Mouse (Mus musculus) ES-E14 (cell line): ENCODE measurements around the gene Timm13. TPM values are rescaled to one million over a fixed set of nuclear protein-coding genes. Genes with fewer than 3 reads are reported as not detected.

ENCODE experiments used
- DNase-seq: peaks from one replicate; pipeline ENCODE4 v3.0.0-alpha.2; 2013; ENCODE audit warnings: low read depth, low spot score
- H3K27ac ChIP-seq: 2 replicates; pipeline ENCODE4 v1.5.1; 2012; ENCODE audit warnings: low read depth, mild to moderate bottlenecking, low read length, moderate library complexity, mixed read lengths; ENCODE audit not compliant: poor library complexity, insufficient read depth, severe bottlenecking
- H3K36me3 ChIP-seq: 2 replicates; pipeline ENCODE4 v1.6.1; 2012; ENCODE audit warnings: mild to moderate bottlenecking, low read length, moderate library complexity, mixed read lengths; ENCODE audit not compliant: control insufficient read depth, poor library complexity, insufficient read depth, severe bottlenecking
- H3K4me1 ChIP-seq, 2 experiments: fragments of 150-350 bp in 1 of 2; sonication (generic) in 1 of 2; 2 replicates each; pipeline ENCODE4 v1.6.1; 2012; ENCODE audit warnings: low read length in 2 of 2, mild to moderate bottlenecking in 1 of 2, mixed read lengths in 1 of 2; ENCODE audit not compliant: control insufficient read depth in 2 of 2, insufficient read depth in 2 of 2, poor library complexity in 1 of 2
- H3K4me3 ChIP-seq, 2 experiments: fragments of 150-350 bp in 1 of 2; sonication (generic) in 1 of 2; 2 replicates each; pipeline ENCODE4 v1.5.1; 2012; ENCODE audit warnings: low read length in 2 of 2, low read depth in 1 of 2, mild to moderate bottlenecking in 1 of 2, mixed read lengths in 1 of 2; ENCODE audit not compliant: insufficient read depth in 1 of 2, poor library complexity in 1 of 2, severe bottlenecking in 1 of 2
- H3K9ac ChIP-seq: 2 replicates; pipeline ENCODE4 v1.6.1; 2012; ENCODE audit warnings: low read depth, mild to moderate bottlenecking, low read length, mixed read lengths; ENCODE audit not compliant: poor library complexity, insufficient read depth, severe bottlenecking
- H3K9me3 ChIP-seq: fragments of 150-350 bp; sonication (generic); 2 replicates; pipeline ENCODE4 v1.6.1; 2012; ENCODE audit warnings: low read depth, mild to moderate bottlenecking, low read length; ENCODE audit not compliant: control insufficient read depth, insufficient read depth
- CHD2 ChIP-seq: IDR thresholded peaks from 2 replicates; pipeline ENCODE4 v1.6.1; 2014; ENCODE audit warnings: mild to moderate bottlenecking, low read depth, low read length, inconsistent platforms
- HCFC1 ChIP-seq: IDR thresholded peaks from 2 replicates; pipeline ENCODE4 v1.6.1; 2012; ENCODE audit warnings: low read length, inconsistent platforms, borderline replicate concordance; ENCODE audit not compliant: insufficient read depth
- MAFK ChIP-seq: IDR thresholded peaks from 2 replicates; pipeline ENCODE4 v1.6.1; 2014; ENCODE audit warnings: mild to moderate bottlenecking, low read depth, low read length, inconsistent platforms; ENCODE audit not compliant: insufficient read depth
- ZC3H11A ChIP-seq: IDR thresholded peaks from 2 replicates; pipeline ENCODE4 v1.6.1; 2012; ENCODE audit warnings: low read depth, mild to moderate bottlenecking, inconsistent platforms, low read length, borderline replicate concordance
- ZNF384 ChIP-seq: IDR thresholded peaks from 2 replicates; pipeline ENCODE4 v1.6.1; 2012; ENCODE audit warnings: low read depth, low read length, inconsistent platforms
- in situ Hi-C, 2 experiments: fragments of 600-800 bp; cut with MboI; formaldehyde crosslinking; loops; one replicate each; pipeline ENCODE4 v1.15.1; 2025; ENCODE audit warnings: low sequenced_read_pairs in 2 of 2, inconsistent platforms in 1 of 2; ENCODE audit not compliant: unreplicated experiment in 2 of 2
- total RNA-seq: library from RNA; depleted of rRNA; stranded (reverse); fragments of 300-350 nt; gene quantifications from 2 replicates; pipeline ENCODE4 v1.2.3, GENCODE M21; 2012

Timm13 gene
- total RNA-seq, 1 experiment = 244 TPM

DNA sequence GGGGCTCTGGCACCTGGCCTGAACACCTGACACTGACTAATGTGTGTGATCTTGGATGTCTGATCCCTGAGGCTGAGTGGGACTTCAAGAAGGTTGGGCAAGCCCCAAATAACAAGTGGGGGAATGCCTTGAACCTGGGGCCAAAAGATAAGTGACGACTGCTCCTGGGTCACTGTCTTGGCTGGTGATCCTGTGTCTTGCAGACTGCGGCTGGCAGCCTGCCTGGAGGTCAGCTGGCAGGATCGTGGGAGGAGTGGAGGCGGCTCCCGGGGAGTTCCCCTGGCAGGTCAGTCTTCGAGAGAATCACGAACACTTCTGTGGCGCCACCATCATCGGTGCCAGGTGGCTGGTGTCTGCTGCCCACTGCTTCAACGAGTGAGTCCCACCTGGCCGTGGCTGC is 13.6 kb downstream of the Timm13 start:
- Histone ChIP-seq H3K9me3 (no peaks in the 10 kb centered on the region), H3K36me3 (no peaks in the 10 kb centered on the region), H3K4me3 (no peak overlapping the region), H3K27ac (no peak overlapping the region), H3K4me1 (peaks cover 0 to 4% of the 10 kb centered on the region in 2 experiments; a peak in 1 of 4 replicates), H3K9ac (no peak overlapping the region)
- no peak for TF ChIP-seq CHD2
- TF ChIP-seq HCFC1 = no peak
- TF ChIP-seq ZNF384 = no peak
- TF ChIP-seq MAFK = no peak
- no peak for TF ChIP-seq ZC3H11A
- DNase-seq = no peak
- in situ Hi-C loops = loop anchor here in 1 of 2 experiments (5.0 kb wide), 1 partner anchor 110 kb away; no protein-coding TSS in a partner anchor

DNA sequence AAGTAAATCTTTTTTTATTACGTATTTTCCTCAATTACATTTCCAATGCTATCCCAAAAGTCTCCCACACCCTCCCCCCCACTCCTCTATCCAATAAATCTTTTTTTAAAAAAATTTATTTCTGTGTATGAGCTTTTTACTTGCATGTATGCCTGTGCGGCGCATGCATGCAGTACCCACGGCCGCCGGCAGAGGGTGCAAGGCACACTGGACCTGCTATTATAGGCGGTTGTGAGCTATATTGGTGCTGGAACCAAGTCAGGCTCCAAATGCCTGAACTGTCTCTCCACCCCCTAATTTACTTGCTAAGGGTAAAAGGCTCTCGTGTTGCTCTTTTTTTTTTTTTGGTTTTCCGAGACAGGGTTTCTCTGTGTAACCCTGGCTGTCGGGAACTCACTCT is 19.5 kb downstream of the Timm13 start:
- Histone ChIP-seq H3K27ac (no peak overlapping the region), H3K9ac (no peak overlapping the region), H3K4me3 (no peak overlapping the region), H3K36me3 (no peaks in the 10 kb centered on the region), H3K4me1 (peaks cover 0 to 8% of the 10 kb centered on the region in 2 experiments; a peak in 2 of 4 replicates), H3K9me3 (no peaks in the 10 kb centered on the region)
- TF ChIP-seq CHD2 (no peak), ZNF384 (no peak), HCFC1 (no peak), ZC3H11A (no peak; the same call in none of the 2 replicates), MAFK (no peak)
- in situ Hi-C loops = no loop called here
- DNase-seq = peak; percentile 65

DNA sequence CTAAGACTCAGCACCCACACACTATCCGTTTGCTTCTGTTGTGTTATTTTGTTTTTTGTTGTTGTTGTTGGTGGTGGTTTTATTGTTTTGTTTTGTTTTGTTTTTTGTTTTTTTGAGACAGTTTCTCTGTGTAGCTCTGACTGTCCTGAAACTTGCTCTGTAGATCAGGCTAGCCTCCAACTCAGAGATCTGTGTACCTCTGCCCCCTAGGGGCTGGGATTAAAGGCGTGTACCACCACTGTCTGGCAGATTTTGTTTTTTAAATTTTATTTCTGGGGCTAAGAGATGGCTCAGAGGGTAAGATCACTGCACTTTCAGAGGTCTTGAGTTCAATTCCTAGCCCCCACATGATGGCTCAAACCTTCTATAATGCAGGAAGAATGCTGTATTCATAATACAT is 19.9 kb downstream of the Timm13 start:
- H3K36me3 ChIP-seq = no peaks in the 10 kb centered on the region
- no peak overlapping the region for H3K27ac ChIP-seq
- no peak for TF ChIP-seq HCFC1
- TF ChIP-seq ZNF384 = no peak
- TF ChIP-seq ZC3H11A = no peak
- no peak for TF ChIP-seq MAFK
- TF ChIP-seq CHD2 = no peak
- H3K9ac ChIP-seq = no peak overlapping the region
- H3K9me3 ChIP-seq = no peaks in the 10 kb centered on the region
- no peak overlapping the region for H3K4me3 ChIP-seq
- in situ Hi-C loops = no loop called here
- H3K4me1 ChIP-seq = peaks cover 0 to 10% of the 10 kb centered on the region in 2 experiments; a peak in 2 of 4 replicates
- DNase-seq = no peak

DNA sequence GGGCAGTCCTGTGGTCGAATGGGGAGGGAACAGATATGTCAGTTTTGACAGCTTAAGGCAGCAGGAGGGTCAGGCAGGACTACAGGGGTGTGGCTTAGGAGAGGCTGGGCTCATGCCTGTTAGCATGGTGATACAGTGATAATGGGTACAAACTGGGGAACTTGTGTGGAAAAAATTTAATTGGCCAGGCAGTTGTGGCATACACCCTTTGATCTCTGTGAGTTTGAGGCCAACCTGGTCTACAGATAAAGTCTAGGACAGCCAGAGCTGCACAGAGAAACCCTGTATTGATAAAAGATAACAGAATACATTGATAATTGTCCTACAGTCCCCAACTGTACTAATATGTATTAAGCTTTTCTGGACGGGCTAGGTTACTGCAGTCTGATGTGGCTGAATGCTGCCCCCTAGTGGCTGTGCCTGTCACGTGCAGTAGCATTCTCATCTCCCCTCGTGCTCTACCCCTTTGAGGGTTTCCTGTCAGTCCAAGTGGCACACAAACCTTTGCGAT is 20.6 kb downstream of the Timm13 start:
- Histone ChIP-seq H3K4me3 (no peak overlapping the region), H3K9ac (no peak overlapping the region), H3K4me1 (peaks cover 0 to 10% of the 10 kb centered on the region in 2 experiments; a peak in 2 of 4 replicates), H3K9me3 (no peaks in the 10 kb centered on the region), H3K36me3 (no peaks in the 10 kb centered on the region), H3K27ac (no peak overlapping the region)
- TF ChIP-seq CHD2 (no peak), HCFC1 (0 out of 2 replicates have a peak, but pooled peaks have one; percentile 12), ZC3H11A (no peak)
- DNase-seq = peak; percentile 65
- in situ Hi-C loops = no loop called here
